Mouse (Mus musculus) E14TG2a.4 (cell line): ENCODE results near the gene Adam8.

ENCODE experiments used
- CTCF ChIP-seq: conservative IDR thresholded peaks from 2 replicates; pipeline ENCODE4 v1.5.1; 2014; ENCODE audit warnings: low read length
- NANOG ChIP-seq: IDR thresholded peaks from 2 replicates; pipeline ENCODE4 v1.6.1; 2014; ENCODE audit warnings: borderline replicate concordance, low read length, mixed read lengths
- POU5F1 ChIP-seq: IDR thresholded peaks from 2 replicates; pipeline ENCODE4 v1.6.1; 2014; ENCODE audit warnings: low read length, borderline replicate concordance

DNA sequence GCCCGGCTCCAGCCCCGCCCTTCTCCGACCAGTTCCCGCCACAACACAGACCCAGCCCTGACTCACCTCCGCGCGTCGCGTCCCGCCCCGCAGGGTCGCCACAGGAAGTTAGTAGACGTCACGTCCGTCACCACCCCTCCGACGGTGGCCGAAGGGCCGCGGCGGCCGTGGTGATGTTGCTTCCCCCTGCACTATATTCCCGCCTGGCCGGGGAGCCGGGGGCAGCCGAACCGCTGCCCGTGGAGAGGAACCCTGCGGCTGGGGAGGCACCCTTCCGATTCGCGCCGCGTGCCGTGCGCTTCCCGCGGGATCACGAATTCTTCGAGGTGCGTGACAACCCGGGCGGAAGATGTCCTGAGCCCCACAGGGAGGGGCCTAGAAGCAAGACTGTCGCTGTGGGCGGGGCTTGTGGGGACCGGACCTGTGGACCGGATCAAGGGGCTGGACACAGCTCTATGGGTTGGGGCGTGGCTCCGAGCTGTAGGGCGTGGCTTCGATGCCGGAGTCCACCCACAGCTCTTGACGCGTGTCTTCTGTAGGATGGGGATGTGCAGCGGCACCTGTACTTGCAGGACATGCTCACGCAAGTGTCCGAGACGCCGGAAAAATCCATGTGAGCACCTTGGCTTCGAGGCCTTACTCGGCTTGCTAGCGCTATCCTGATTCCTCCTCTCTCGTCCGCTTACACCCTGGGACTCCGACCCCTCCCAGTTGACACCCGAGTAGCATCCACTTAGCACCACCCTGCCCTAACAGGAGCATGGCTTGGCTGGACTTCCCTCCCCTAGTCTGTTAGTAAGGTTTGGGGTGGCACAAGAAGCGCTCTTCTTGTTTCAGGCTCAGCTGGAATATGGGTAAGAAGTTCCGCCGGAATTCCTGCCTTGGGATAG, 44.2 kb upstream of the Adam8 start, which contains the start of the genes Zfp511 and Tubgcp2:
- no peak for TF ChIP-seq CTCF
- no peak for TF ChIP-seq POU5F1
- no peak for TF ChIP-seq NANOG
